Mouse (Mus musculus): ENCODE measurements around the gene Bmp5. TPM values are rescaled to one million over a fixed set of nuclear protein-coding genes. Genes with fewer than 3 reads are reported as not detected.

The Bmp5 gene
- polyA plus RNA-seq (2017; shearing (Covaris generic)) = not detected

GRCm38 (mm10) chr9:75775129-75775845, at the start of gene Bmp5:
Gene Bmp5, plus strand, starts transcription at chr9:75775364.

Other genes starting within 250 kb of the Bmp5 start
- 140 TPM for gene Tmod3, start 215.7 kb upstream of the Bmp5 start, polyA plus RNA-seq (2017; shearing (Covaris generic))
- 0.06 TPM for gene Tmod2, start 164.0 kb upstream of the Bmp5 start, polyA plus RNA-seq (2017; shearing (Covaris generic))
- 53.7 TPM for gene Lysmd2, start 149.6 kb upstream of the Bmp5 start, polyA plus RNA-seq (2017; shearing (Covaris generic))
- gene Scg3, start 91.3 kb upstream of the Bmp5 start, polyA plus RNA-seq (2017; shearing (Covaris generic)) = 0.07 TPM
- gene Hmgcll1, start 239.5 kb downstream of the Bmp5 start, polyA plus RNA-seq (2017; shearing (Covaris generic)) = not detected